Mouse (Mus musculus) megakaryocyte, embryonic 14.5 days (primary cell): ENCODE measurements around the gene Gm36210.

ENCODE experiments used
- FLI1 ChIP-seq: IDR thresholded peaks from 2 replicates; pipeline ENCODE4 v1.6.1; 2012; ENCODE audit warnings: low read length, inconsistent platforms, mixed read lengths
- GATA1 ChIP-seq: IDR thresholded peaks from 3 replicates; pipeline ENCODE4 v1.6.1; 2012; ENCODE audit warnings: mixed read lengths, low read length, inconsistent platforms, borderline replicate concordance

DNA sequence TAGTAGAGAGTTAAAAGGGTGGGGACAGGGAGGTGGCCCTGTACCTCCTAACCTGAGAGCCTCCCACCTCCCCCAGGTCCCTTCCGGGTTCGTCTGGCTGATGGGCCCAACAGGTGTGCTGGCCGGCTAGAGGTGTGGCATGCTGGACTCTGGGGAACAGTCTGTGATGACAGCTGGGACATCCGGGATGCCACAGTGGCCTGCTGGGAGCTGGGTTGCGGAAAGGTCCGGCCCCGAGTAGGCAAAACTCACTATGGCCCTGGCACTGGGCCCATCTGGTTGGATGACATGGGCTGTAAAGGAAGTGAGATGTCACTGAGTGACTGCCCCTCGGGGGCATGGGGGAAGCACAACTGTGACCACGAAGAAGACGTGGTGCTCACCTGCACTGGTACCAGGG is 30.5 kb upstream of the Gm36210 start:
- TF ChIP-seq GATA1: no peak
- TF ChIP-seq FLI1: no peak
